Mouse (Mus musculus) cortical plate, adult 2 months (tissue): Measurements from ENCODE around the gene Ncbp2. TPM values are rescaled to one million over a fixed set of nuclear protein-coding genes. Genes with fewer than 3 reads are reported as not detected.

ENCODE experiments used
- H3K27ac ChIP-seq: fragments of 200-500 bp; 2 replicates; pipeline ENCODE4 v1.5.1; 2012; ENCODE audit warnings: low read length, control low read depth, inconsistent platforms; ENCODE audit not compliant: insufficient read depth
- H3K4me1 ChIP-seq: fragments of 200-500 bp; 2 replicates; pipeline ENCODE4 v1.6.1; 2011; ENCODE audit warnings: low read length; ENCODE audit not compliant: control insufficient read depth, insufficient read depth
- H3K4me3 ChIP-seq: fragments of 200-500 bp; 2 replicates; pipeline ENCODE4 v1.5.1; 2011; ENCODE audit warnings: mild to moderate bottlenecking, low read length, control low read depth; ENCODE audit not compliant: insufficient read depth
- CTCF ChIP-seq: fragments of 200-500 bp; IDR thresholded peaks from 2 replicates; pipeline ENCODE4 v1.5.1; 2011; ENCODE audit warnings: mild to moderate bottlenecking, control low read depth, low read length; ENCODE audit not compliant: insufficient read depth; ENCODE audit errors: extremely low read depth
- POLR2A ChIP-seq: fragments of 200-500 bp; IDR thresholded peaks from 2 replicates; pipeline ENCODE4 v1.6.1; 2011; ENCODE audit warnings: mild to moderate bottlenecking, low read length, control low read depth; ENCODE audit not compliant: insufficient read depth; ENCODE audit errors: extremely low read depth
- polyA plus RNA-seq: library from polyadenylated mRNA; depleted of rRNA; stranded (reverse); fragments of >200 nt; gene quantifications from 2 replicates; pipeline ENCODE4 v1.2.3, GENCODE M21; 2012; rRNA removed

Ncbp2 gene
- 75.7 and 95.2 TPM in 2 replicates for polyA plus RNA-seq

GRCm38 (mm10) chr16:31948345-31948774 is at the start of gene Ncbp2, which contains the start of gene 0610012G03Rik:
Gene Ncbp2, plus strand, starts transcription at chr16:31948513.
Gene 0610012G03Rik, minus strand, starts transcription at chr16:31948494.
- Histone ChIP-seq H3K4me3 (peak within 1 kb of the TSS; percentile 99), H3K4me1 (peaks cover 4% of the 10 kb centered on the region; the same call in 1 of the 2 replicates), H3K27ac (peak within 1 kb of the TSS; percentile 94)
- peak; percentile 72 for TF ChIP-seq POLR2A
- TF ChIP-seq CTCF, result no peak

- Histone ChIP-seq H3K27ac (peak overlapping the region; percentile 65), H3K4me1 (peaks cover 14% of the 10 kb centered on the region), H3K4me3 (no peak overlapping the region)
- no peak for TF ChIP-seq CTCF
- 0 out of 2 replicates have a peak, but pooled peaks have one; percentile 14 for TF ChIP-seq POLR2A
Measured at GRCm38 (mm10) chr16:31898546-31899326, 49.6 kb upstream of the Ncbp2 start.

GRCm38 (mm10) chr16:31901886-31902285 is 46.4 kb upstream of the Ncbp2 start:
- TF ChIP-seq POLR2A (no peak), CTCF (no peak)
- no peak overlapping the region for H3K4me3 ChIP-seq
- peaks cover 13% of the 10 kb centered on the region for H3K4me1 ChIP-seq
- H3K27ac ChIP-seq, result no peak overlapping the region

GRCm38 (mm10) chr16:31903239-31903638 is 45.1 kb upstream of the Ncbp2 start:
- no peak overlapping the region for H3K27ac ChIP-seq
- H3K4me3 ChIP-seq, result no peak overlapping the region

GRCm38 (mm10) chr16:31905331-31905730 is 43.0 kb upstream of the Ncbp2 start:
- TF ChIP-seq CTCF (peak; percentile 36; the same call in 1 of the 2 replicates), POLR2A (no peak)
- peaks cover 5% of the 10 kb centered on the region; the same call in 1 of the 2 replicates for H3K4me1 ChIP-seq
- H3K4me3 ChIP-seq, result no peak overlapping the region
- peak overlapping the region; percentile 54; the same call in 1 of the 2 replicates for H3K27ac ChIP-seq

More at GRCm38 (mm10) chr16:31903239-31903638, 45.1 kb upstream of the Ncbp2 start:
- H3K4me1 ChIP-seq, result peaks cover 3% of the 10 kb centered on the region; the same call in 1 of the 2 replicates
- TF ChIP-seq POLR2A, result no peak
- TF ChIP-seq CTCF, result no peak

GRCm38 (mm10) chr16:31905891-31906825 is 42.2 kb upstream of the Ncbp2 start:
- TF ChIP-seq CTCF (no peak), POLR2A (0 out of 2 replicates have a peak, but pooled peaks have one; percentile 20)
- Histone ChIP-seq H3K27ac (peak overlapping the region; percentile 54), H3K4me3 (no peak overlapping the region), H3K4me1 (peaks cover 5% of the 10 kb centered on the region; the same call in 1 of the 2 replicates)

- TF ChIP-seq CTCF (no peak), POLR2A (no peak)
- peaks cover 5% of the 10 kb centered on the region; the same call in 1 of the 2 replicates for H3K4me1 ChIP-seq
- H3K4me3 ChIP-seq, result no peak overlapping the region
- H3K27ac ChIP-seq, result peak overlapping the region; percentile 54; the same call in 1 of the 2 replicates
Measured at GRCm38 (mm10) chr16:31906896-31907295, 41.4 kb upstream of the Ncbp2 start.

- no peak overlapping the region for H3K4me3 ChIP-seq
- peak overlapping the region; percentile 85 for H3K27ac ChIP-seq
- peaks cover 5% of the 10 kb centered on the region; the same call in 1 of the 2 replicates for H3K4me1 ChIP-seq
- TF ChIP-seq CTCF, result no peak
- TF ChIP-seq POLR2A, result 0 out of 2 replicates have a peak, but pooled peaks have one; percentile 28
Measured at GRCm38 (mm10) chr16:31908959-31909358, 39.4 kb upstream of the Ncbp2 start.

- peaks cover 5% of the 10 kb centered on the region; the same call in 1 of the 2 replicates for H3K4me1 ChIP-seq
- H3K27ac ChIP-seq, result no peak overlapping the region
- no peak overlapping the region for H3K4me3 ChIP-seq
- no peak for TF ChIP-seq POLR2A
- no peak for TF ChIP-seq CTCF
Measured at GRCm38 (mm10) chr16:31910281-31910847, 37.9 kb upstream of the Ncbp2 start.
